Mouse (Mus musculus) stomach, postnatal 0 days (tissue): ENCODE data around the gene Srarp. TPM values are rescaled to one million over a fixed set of nuclear protein-coding genes. Genes with fewer than 3 reads are reported as not detected.

Source experiments
- ATAC-seq: fragments of 200-750 bp; cut with Nextera tagmentation; 2 replicates; pipeline ENCODE4 v1.8.0; 2017; ENCODE audit not compliant: low FRiP score, low TSS enrichment
- DNase-seq: peaks from one replicate; pipeline ENCODE4 v3.0.0-alpha.2; 2016; ENCODE audit warnings: low spot score
- H3K27ac ChIP-seq: fragments of 300-500 bp; sonication (generic); replicated peaks from 2 replicates; pipeline ENCODE4 v1.5.1; 2014; ENCODE audit warnings: mild to moderate bottlenecking, control low read depth
- H3K27me3 ChIP-seq: fragments of 300-500 bp; sonication (generic); 2 replicates; pipeline ENCODE4 v1.6.1; 2014; ENCODE audit warnings: low read length; ENCODE audit not compliant: control insufficient read depth, insufficient read depth
- H3K36me3 ChIP-seq: fragments of 300-500 bp; sonication (generic); 2 replicates; pipeline ENCODE4 v1.6.1; 2014; ENCODE audit warnings: low read length, mixed read lengths; ENCODE audit not compliant: control insufficient read depth, insufficient read depth
- H3K4me1 ChIP-seq: fragments of 300-500 bp; sonication (generic); replicated peaks from 2 replicates; pipeline ENCODE4 v1.6.1; 2014; ENCODE audit warnings: antibody characterized with exemption; ENCODE audit not compliant: control insufficient read depth, insufficient read depth
- H3K4me2 ChIP-seq: fragments of 300-500 bp; sonication (generic); replicated peaks from 2 replicates; pipeline ENCODE4 v1.6.1; 2014; ENCODE audit warnings: low read depth, mild to moderate bottlenecking, control low read depth, moderate library complexity
- H3K4me3 ChIP-seq: fragments of 300-500 bp; sonication (generic); 2 replicates; pipeline ENCODE4 v1.5.1; 2014; ENCODE audit warnings: low read depth, low read length, control low read depth
- H3K9ac ChIP-seq: fragments of 300-500 bp; sonication (generic); 2 replicates; pipeline ENCODE4 v1.6.1; 2014; ENCODE audit warnings: mild to moderate bottlenecking, low read length, control low read depth, mixed read lengths
- H3K9me3 ChIP-seq: fragments of 300-500 bp; sonication (generic); 2 replicates; pipeline ENCODE4 v1.6.1; 2016; ENCODE audit warnings: low read length; ENCODE audit not compliant: control insufficient read depth
- CTCF ChIP-seq: IDR thresholded peaks from 2 replicates; pipeline ENCODE4 v1.5.1; 2016; ENCODE audit warnings: antibody characterized with exemption, low read depth, mild to moderate bottlenecking, moderate library complexity
- EP300 ChIP-seq: optimal IDR thresholded peaks from 2 replicates; pipeline ENCODE3; 2016; ENCODE audit warnings: antibody characterized with exemption
- WGBS: fragments of 180-500 bp; shearing (Covaris S2); extraction: QIAGEN DNeasy Blood & Tissue Kit; methylation state at CpG from one replicate; pipeline ENCODE4 v1.1.7; 2014; 5-methylcytosine and 5-hydroxymethylcytosine counted together
- polyA plus RNA-seq: library from polyadenylated mRNA; unstranded; fragments of >200 nt; fragmentation: Nextera tagmentation; extraction: Ambion mirVana; gene quantifications from 2 replicates; pipeline ENCODE4 v1.2.1, GENCODE M21; 2015

Srarp gene
- not detected in 2 replicates for polyA plus RNA-seq

- WGBS, result 89% methylated on average over 1 of the region's 1 CpGs
- Histone ChIP-seq H3K4me2 (no peak within 1 kb of the TSS), H3K4me1 (no peaks in the 10 kb centered on the region), H3K9me3 (no peaks in the 10 kb centered on the region), H3K27ac (no peak within 1 kb of the TSS), H3K4me3 (no peak within 1 kb of the TSS), H3K9ac (no peak within 1 kb of the TSS), H3K27me3 (no peaks in the 10 kb centered on the region), H3K36me3 (no peaks in the 10 kb centered on the region)
- no peak for TF ChIP-seq CTCF
- TF ChIP-seq EP300, result no peak
- ATAC-seq (no peak), DNase-seq (no peak)
These were observed at the start of gene Srarp for GRCm38 (mm10) chr4:141435974-141436373. Gene Srarp, minus strand, starts transcription at chr4:141436105.

GRCm38 (mm10) chr4:141484071-141484470 is 48.2 kb upstream of the Srarp start:
- DNase-seq, result no peak
- 0 out of 2 replicates have a peak, but pooled peaks have one; percentile 27 for ATAC-seq
- no peaks in the 10 kb centered on the region for H3K4me1 ChIP-seq
- no peaks in the 10 kb centered on the region for H3K9me3 ChIP-seq
- TF ChIP-seq CTCF (no peak), EP300 (no peak)
- WGBS, result 73% methylated on average over 11 of the region's 11 CpGs
- H3K4me3 ChIP-seq, result no peak overlapping the region
- H3K9ac ChIP-seq, result no peak overlapping the region
- peaks cover 42% of the 10 kb centered on the region for H3K36me3 ChIP-seq
- no peak overlapping the region for H3K27ac ChIP-seq
- no peak overlapping the region for H3K4me2 ChIP-seq
- H3K27me3 ChIP-seq, result no peaks in the 10 kb centered on the region

- Histone ChIP-seq H3K4me1 (0 out of 2 replicates have a peak, but pooled peaks cover 2% of the 10 kb centered on the region), H3K27ac (no peak overlapping the region), H3K36me3 (peaks cover 59% of the 10 kb centered on the region), H3K4me3 (no peak overlapping the region), H3K9me3 (no peaks in the 10 kb centered on the region), H3K4me2 (no peak overlapping the region), H3K9ac (no peak overlapping the region), H3K27me3 (no peaks in the 10 kb centered on the region)
- ATAC-seq (no peak), DNase-seq (no peak)
- TF ChIP-seq CTCF, result peak; percentile 39
- no peak for TF ChIP-seq EP300
- 83% methylated on average over 8 of the region's 8 CpGs for WGBS
These were observed 43.5 kb upstream of the Srarp start for GRCm38 (mm10) chr4:141479411-141479810.

GRCm38 (mm10) chr4:141478794-141479193 is 42.9 kb upstream of the Srarp start:
- Histone ChIP-seq H3K4me3 (no peak overlapping the region), H3K27me3 (no peaks in the 10 kb centered on the region), H3K4me2 (no peak overlapping the region), H3K9me3 (no peaks in the 10 kb centered on the region), H3K9ac (no peak overlapping the region), H3K4me1 (0 out of 2 replicates have a peak, but pooled peaks cover 2% of the 10 kb centered on the region), H3K27ac (peak overlapping the region; percentile 93), H3K36me3 (peaks cover 56% of the 10 kb centered on the region)
- 91% methylated on average over 32 of the region's 32 CpGs for WGBS
- TF ChIP-seq EP300 (no peak), CTCF (no peak)
- DNase-seq (no peak), ATAC-seq (no peak)

GRCm38 (mm10) chr4:141478225-141478624 is 42.3 kb upstream of the Srarp start:
- no peaks in the 10 kb centered on the region for H3K9me3 ChIP-seq
- WGBS, result 69% methylated on average over 23 of the region's 23 CpGs
- H3K9ac ChIP-seq, result peak overlapping the region; percentile 28; the same call in 1 of the 2 replicates
- H3K4me1 ChIP-seq, result 0 out of 2 replicates have a peak, but pooled peaks cover 2% of the 10 kb centered on the region
- TF ChIP-seq EP300, result no peak
- no peak for TF ChIP-seq CTCF
- no peak overlapping the region for H3K4me2 ChIP-seq
- no peak for DNase-seq
- no peak overlapping the region for H3K4me3 ChIP-seq
- H3K27me3 ChIP-seq, result no peaks in the 10 kb centered on the region
- peak overlapping the region; percentile 93 for H3K27ac ChIP-seq
- peaks cover 53% of the 10 kb centered on the region for H3K36me3 ChIP-seq
- ATAC-seq, result no peak

GRCm38 (mm10) chr4:141477681-141478102 is 41.8 kb upstream of the Srarp start:
- DNase-seq, result no peak
- ATAC-seq, result peak; percentile 30; the same call in 1 of the 2 replicates
- Histone ChIP-seq H3K36me3 (peaks cover 55% of the 10 kb centered on the region), H3K9ac (no peak overlapping the region), H3K27ac (peak overlapping the region; percentile 93), H3K4me3 (no peak overlapping the region), H3K27me3 (no peaks in the 10 kb centered on the region), H3K9me3 (no peaks in the 10 kb centered on the region), H3K4me2 (no peak overlapping the region; the same call in 1 of the 2 replicates), H3K4me1 (0 out of 2 replicates have a peak, but pooled peaks cover 2% of the 10 kb centered on the region)
- 53% methylated on average over 16 of the region's 16 CpGs for WGBS
- TF ChIP-seq EP300 (peak; percentile 62), CTCF (no peak)
